Mouse (Mus musculus) urinary bladder, adult 18-20 months (tissue): ENCODE measurements around the gene Nxn.
"Not testable (repeated sequence)": the region's sequence is repeated elsewhere in the genome, so short reads cannot be mapped to it uniquely, and the experiment has no call there.

Experiments used
- DNase-seq, 2 experiments: peaks; one replicate each; pipeline ENCODE4 v3.0.0; 2022; ENCODE audit warnings: low spot score in 2 of 2, mixed read lengths in 2 of 2

The Nxn gene

DNA sequence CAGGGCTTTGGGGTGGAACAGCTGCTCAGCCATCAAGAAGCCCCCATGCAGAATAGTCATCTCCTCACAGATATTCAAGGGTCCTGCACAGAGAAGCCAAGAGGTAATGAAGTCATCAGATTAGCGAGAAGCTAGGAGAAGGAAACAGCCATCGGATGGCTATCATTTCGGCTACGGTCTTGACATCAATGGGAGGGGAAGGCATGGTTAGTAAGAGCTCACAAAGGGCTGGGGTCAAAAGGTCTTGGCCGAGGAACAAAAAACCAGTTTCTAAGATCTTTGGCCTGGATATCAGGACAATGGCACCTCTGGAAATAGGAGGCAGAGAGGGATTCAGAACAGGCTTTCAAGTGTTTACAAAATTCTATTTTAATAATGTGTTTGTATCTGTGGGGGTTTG lies 185.1 kb downstream of the Nxn start:
- no peak for DNase-seq

DNA sequence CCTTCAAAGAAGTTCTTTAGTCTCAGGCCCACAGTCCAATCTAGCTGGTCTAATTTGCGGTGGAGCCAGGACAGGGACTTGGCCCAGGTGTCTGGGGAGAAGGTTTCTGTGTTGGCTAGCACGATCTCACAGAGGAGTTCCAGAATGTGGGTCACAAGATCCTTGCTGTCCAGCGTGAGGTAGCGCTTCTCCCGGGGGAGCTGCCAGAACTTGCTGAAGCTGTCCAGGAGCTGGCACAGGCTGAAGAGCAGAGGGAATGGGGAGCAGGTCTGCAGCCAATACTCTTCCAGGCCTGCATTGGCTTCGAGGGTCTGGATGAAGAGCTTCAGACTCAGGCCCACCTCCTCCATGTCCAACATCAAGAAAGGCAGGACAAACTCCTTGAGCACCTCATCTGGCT lies 187.3 kb downstream of the Nxn start:
- not testable (repeated sequence) for DNase-seq

GRCm38 (mm10) chr11:76210228-76210985 lies 188.5 kb downstream of the Nxn start:
- DNase-seq: no peak
